In genomic region chr9:21469032-21470024, GRCm38 (mm10) we compare ENCODE assay signal across 9 mouse cellular contexts. TPM values are rescaled to one million over a fixed set of nuclear protein-coding genes. Genes with fewer than 3 reads are reported as not detected.
DNase-seq lines count a peak whose midpoint lies in the region; ATAC-seq and TF ChIP-seq lines count a peak whose summit lies in the region.
"Had no signal": no experiment of that assay in that cellular context is flagged by ENCODE, and none has a peak within 500 bp of the region (broad histone marks: within the 10 kb centered on the region; RNA-seq: fewer than 3 reads in every experiment).

No protein-coding gene starts in this region.

- peak; percentile 71 for DNase-seq in heart, adult 8-10 months (ENCODE audit: low spot score)
- no peak for DNase-seq in heart, postnatal 25 days (ENCODE audit: low spot score)
- peak; percentile 59 to 76 for DNase-seq in CD8-positive naive resting alpha-beta T cell, adult 2 months (ENCODE audit: low read depth in 2 of 2, low spot score in 2 of 2)
- peak; percentile 32 to 44 for DNase-seq in layer of hippocampus, postnatal 36 days
- DNase-seq in thymus, postnatal 14 days: peak; percentile 72

- no peak for TF ChIP-seq POLR2A in bone marrow, adult 2 months (IDR thresholded peaks at IDR 0.05; ENCODE audit: borderline replicate concordance, control insufficient read depth, low read depth, low read length)

- H3K4me3 ChIP-seq in bone marrow, adult 2 months (replicated peaks; ENCODE audit: control insufficient read depth, low read depth, low read length): no peak overlapping the region

- no peak overlapping the region for H3K27ac ChIP-seq in bone marrow, adult 2 months (ENCODE audit: control insufficient read depth, insufficient read depth, low read depth, low read length, poor library complexity)
- H3K27ac ChIP-seq: macrophage had no signal

- peak; percentile 62 for TF ChIP-seq CTCF in bone marrow, adult 2 months (IDR thresholded peaks at IDR 0.05; ENCODE audit: control insufficient read depth, insufficient read depth, low read length)

- WGBS in bone marrow, adult 2 months: 82% methylated on average over 20 of the region's 20 CpGs

- intact Hi-C loops in heart, postnatal 25 days (cut with DNase I): loop anchor here (1.0 to 2.0 kb wide), 3 partner anchors 45 to 103 kb away; partner anchors contain the start of genes Dnm2 and Qtrt1

- H3K4me1 ChIP-seq in bone marrow, adult 2 months (ENCODE audit: control insufficient read depth, insufficient read depth, low read length): no peaks in the 10 kb centered on the region

- peak; percentile 79 for ATAC-seq in granulocyte monocyte progenitor cell, adult 5-6 weeks (replicated peaks; ENCODE audit: poor library complexity, severe bottlenecking)
- ATAC-seq in megakaryocyte-erythroid progenitor cell, adult 5-6 weeks (replicated peaks; ENCODE audit: low FRiP score, low TSS enrichment, poor library complexity, severe bottlenecking): peak; percentile 65

RNA-seq across cellular contexts. Expression of gene Tmed1, which starts 40.7 kb away (rescaled TPM):
- total RNA-seq in heart, adult 8-10 months (2022): 10 to 100 TPM; 46.5 to 51.3 (median 48.9) TPM
- total RNA-seq in heart, postnatal 25 days (2021): 10 to 100 TPM; 45.3 to 45.4 TPM
- 6.7 and 7.6 TPM in 2 replicates for polyA plus RNA-seq in bone marrow, adult 2 months (2011; ENCODE audit: insufficient read depth, insufficient read length, low replicate concordance, missing spikeins)
- total RNA-seq in granulocyte monocyte progenitor cell, adult 5-6 weeks (2014; fragmentation: Nextera tagmentation): 8.4 and 13.9 TPM in 2 replicates
- 17.4 and 23.6 TPM in 2 replicates for total RNA-seq in granulocyte monocyte progenitor cell, adult 5-6 weeks (2017)
- total RNA-seq in layer of hippocampus, postnatal 36 days (2021): 10 to 100 TPM; 10.6 to 11.4 TPM
- total RNA-seq in megakaryocyte-erythroid progenitor cell, adult 5-6 weeks (2014; fragmentation: Nextera tagmentation): 17.0 and 26.4 TPM in 2 replicates
- 13.5 and 14.6 TPM in 2 replicates for total RNA-seq in megakaryocyte-erythroid progenitor cell, adult 5-6 weeks (2017)

RNA-seq across cellular contexts. Expression of gene Dnm2, which starts 44.6 kb away (rescaled TPM):
- 10 to 100 TPM; 60.3 to 71.0 (median 61.2) TPM for total RNA-seq in heart, adult 8-10 months (2022)
- total RNA-seq in heart, postnatal 25 days (2021): 10 to 100 TPM; 66.2 to 74.4 TPM
- polyA plus RNA-seq in bone marrow, adult 2 months (2011; ENCODE audit: insufficient read depth, insufficient read length, low replicate concordance, missing spikeins): 86.9 and 130 TPM in 2 replicates
- 76.9 and 91.2 TPM in 2 replicates for total RNA-seq in granulocyte monocyte progenitor cell, adult 5-6 weeks (2014; fragmentation: Nextera tagmentation)
- 87.7 and 113 TPM in 2 replicates for total RNA-seq in granulocyte monocyte progenitor cell, adult 5-6 weeks (2017)
- total RNA-seq in layer of hippocampus, postnatal 36 days (2021): 10 to 100 TPM; 58.1 to 70.6 TPM
- 62.6 and 81.4 TPM in 2 replicates for total RNA-seq in megakaryocyte-erythroid progenitor cell, adult 5-6 weeks (2014; fragmentation: Nextera tagmentation)
- total RNA-seq in megakaryocyte-erythroid progenitor cell, adult 5-6 weeks (2017): 58.7 and 63.8 TPM in 2 replicates

RNA-seq across cellular contexts. Expression of gene AB124611, which starts 56.6 kb away (rescaled TPM):
- total RNA-seq in heart, adult 8-10 months (2022): 1 to 10 TPM in 1 of 4 experiments, under 1 TPM in 3; 0.37 to 2.2 (median 0.63) TPM
- 1 to 10 TPM; 1.5 TPM for total RNA-seq in heart, postnatal 25 days (2021)
- 53.1 and 110 TPM in 2 replicates for polyA plus RNA-seq in bone marrow, adult 2 months (2011; ENCODE audit: insufficient read depth, insufficient read length, low replicate concordance, missing spikeins)
- total RNA-seq in granulocyte monocyte progenitor cell, adult 5-6 weeks (2014; fragmentation: Nextera tagmentation): 17.1 and 27.3 TPM in 2 replicates
- 20.5 and 24.1 TPM in 2 replicates for total RNA-seq in granulocyte monocyte progenitor cell, adult 5-6 weeks (2017)
- under 1 TPM in 1 of 2 experiments, not detected in 1; 0.33 TPM for total RNA-seq in layer of hippocampus, postnatal 36 days (2021)
- total RNA-seq in megakaryocyte-erythroid progenitor cell, adult 5-6 weeks (2014; fragmentation: Nextera tagmentation): 2.5 and 5.3 TPM in 2 replicates
- 1.8 and 11.3 TPM in 2 replicates for total RNA-seq in megakaryocyte-erythroid progenitor cell, adult 5-6 weeks (2017)

RNA-seq across cellular contexts. Expression of gene Qtrt1, which starts 57.7 kb away (rescaled TPM):
- total RNA-seq in heart, adult 8-10 months (2022): 1 to 10 TPM; 7.4 to 9.3 (median 8.9) TPM
- total RNA-seq in heart, postnatal 25 days (2021): 10 to 100 TPM in 1 of 2 experiments, 1 to 10 TPM in 1; 7.1 to 10.0 TPM
- 24.8 and 56.3 TPM in 2 replicates for polyA plus RNA-seq in bone marrow, adult 2 months (2011; ENCODE audit: insufficient read depth, insufficient read length, low replicate concordance, missing spikeins)
- 40.4 and 45.7 TPM in 2 replicates for total RNA-seq in granulocyte monocyte progenitor cell, adult 5-6 weeks (2014; fragmentation: Nextera tagmentation)
- 21.2 and 34.9 TPM in 2 replicates for total RNA-seq in granulocyte monocyte progenitor cell, adult 5-6 weeks (2017)
- total RNA-seq in layer of hippocampus, postnatal 36 days (2021): 10 to 100 TPM; 36.6 to 44.2 TPM
- total RNA-seq in megakaryocyte-erythroid progenitor cell, adult 5-6 weeks (2014; fragmentation: Nextera tagmentation): 56.6 and 56.8 TPM in 2 replicates
- 23.5 and 36.1 TPM in 2 replicates for total RNA-seq in megakaryocyte-erythroid progenitor cell, adult 5-6 weeks (2017)
